Comparison of ENCODE assay signal across 10 mouse cellular contexts in the genomic region with DNA sequence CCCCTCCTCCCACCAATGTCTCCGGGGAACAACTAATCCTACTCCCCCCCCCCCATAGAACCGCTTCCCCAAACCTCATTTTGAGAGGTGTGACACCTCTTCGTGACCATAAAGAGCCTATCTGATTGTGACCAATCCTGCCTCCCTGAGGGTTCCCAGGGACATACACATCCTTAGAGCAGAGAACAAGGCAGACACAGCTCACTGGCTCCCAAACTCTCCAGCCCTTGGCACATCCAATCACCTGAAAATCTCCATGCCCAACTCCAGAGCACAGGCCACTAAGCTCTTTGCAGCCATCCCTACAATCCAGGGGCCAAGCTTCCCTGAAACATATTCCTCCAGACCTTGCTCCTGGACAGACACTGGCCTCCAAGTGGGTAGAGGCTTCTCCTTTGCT.
DNase-seq lines count a peak whose midpoint lies in the region; ATAC-seq and TF ChIP-seq lines count a peak whose summit lies in the region.
"Had no signal": no experiment of that assay in that cellular context is flagged by ENCODE, and none has a peak within 500 bp of the region (broad histone marks: within the 10 kb centered on the region; RNA-seq: fewer than 3 reads in every experiment).

No protein-coding gene starts in this region.

- H3K27me3 ChIP-seq in kidney, embryonic 14.5 days (ENCODE audit: control insufficient read depth, insufficient read depth, low read length) = peaks cover 32% of the 10 kb centered on the region
- peaks cover 33% of the 10 kb centered on the region for H3K27me3 ChIP-seq in hindbrain, embryonic 12.5 days
- H3K27me3 ChIP-seq in neural tube, embryonic 12.5 days (replicated peaks) = peaks cover 13% of the 10 kb centered on the region

- WGBS in kidney, embryonic 14.5 days = 11% methylated on average over 3 of the region's 3 CpGs
- WGBS in hindbrain, embryonic 12.5 days = 26% methylated on average over 3 of the region's 3 CpGs
- 28% methylated on average over 3 of the region's 3 CpGs for WGBS in neural tube, embryonic 12.5 days

- no peak for DNase-seq in kidney, postnatal 25 days
- no peak for DNase-seq in adrenal gland, postnatal 36 days
- no peak for DNase-seq in T-cell, adult 2 months (ENCODE audit: low spot score)
- no peak for DNase-seq in gastrocnemius, postnatal 36 days
- DNase-seq: thymus, adult 2 months had no signal

- no peak for TF ChIP-seq POLR2A in cortical plate, adult 2 months (IDR thresholded peaks at IDR 0.05; ENCODE audit: extremely low read depth, insufficient read depth, low read length)

- 0 out of 2 replicates have a peak overlapping the region, but pooled peaks have one; percentile 45 for H3K4me3 ChIP-seq in kidney, embryonic 14.5 days (ENCODE audit: low read length)
- H3K4me3 ChIP-seq in cortical plate, adult 2 months (ENCODE audit: insufficient read depth, low read length) = peak overlapping the region; percentile 68
- peak overlapping the region; percentile 58 for H3K4me3 ChIP-seq in hindbrain, embryonic 12.5 days
- peak overlapping the region; percentile 52 for H3K4me3 ChIP-seq in neural tube, embryonic 12.5 days
- H3K4me3 ChIP-seq: liver, embryonic 15.5 days had no signal

- ATAC-seq in kidney, embryonic 14.5 days (ENCODE audit: low FRiP score, low TSS enrichment) = no peak
- ATAC-seq in hindbrain, embryonic 12.5 days (ENCODE audit: low FRiP score) = no peak
- no peak for ATAC-seq in neural tube, embryonic 12.5 days (ENCODE audit: low FRiP score, low read depth)

- H3K4me2 ChIP-seq in kidney, embryonic 14.5 days (replicated peaks; ENCODE audit: low read depth, low read length) = peak overlapping the region; percentile 83; the same call in 1 of the 2 replicates
- H3K4me2 ChIP-seq in hindbrain, embryonic 12.5 days (replicated peaks) = peak overlapping the region; percentile 85
- H3K4me2 ChIP-seq in neural tube, embryonic 12.5 days (replicated peaks) = peak overlapping the region; percentile 83
- H3K4me2 ChIP-seq: liver, embryonic 15.5 days had no signal

- no peak for TF ChIP-seq CTCF in cortical plate, adult 2 months (IDR thresholded peaks at IDR 0.05; ENCODE audit: extremely low read depth, insufficient read depth, low read length)

- no peak overlapping the region for H3K27ac ChIP-seq in kidney, embryonic 14.5 days (ENCODE audit: low read depth, low read length)
- H3K27ac ChIP-seq in cortical plate, adult 2 months (ENCODE audit: insufficient read depth, low read length) = no peak overlapping the region
- H3K27ac ChIP-seq in hindbrain, embryonic 12.5 days = no peak overlapping the region
- H3K27ac ChIP-seq in neural tube, embryonic 12.5 days = no peak overlapping the region
- H3K27ac ChIP-seq: liver, embryonic 15.5 days had no signal

- H3K9me3 ChIP-seq in kidney, embryonic 14.5 days (ENCODE audit: control insufficient read depth, low read length) = no peaks in the 10 kb centered on the region
- H3K9me3 ChIP-seq in hindbrain, embryonic 12.5 days (replicated peaks) = no peaks in the 10 kb centered on the region
- H3K9me3 ChIP-seq in neural tube, embryonic 12.5 days = no peaks in the 10 kb centered on the region
- H3K9me3 ChIP-seq: liver, embryonic 15.5 days had no signal

- H3K36me3 ChIP-seq in kidney, embryonic 14.5 days (ENCODE audit: control insufficient read depth, insufficient read depth, low read length) = no peaks in the 10 kb centered on the region
- H3K36me3 ChIP-seq in hindbrain, embryonic 12.5 days = no peaks in the 10 kb centered on the region
- H3K36me3 ChIP-seq in neural tube, embryonic 12.5 days = no peaks in the 10 kb centered on the region
- H3K36me3 ChIP-seq: liver, embryonic 15.5 days had no signal

- H3K9ac ChIP-seq in kidney, embryonic 14.5 days (ENCODE audit: low read depth, low read length) = no peak overlapping the region
- peak overlapping the region; percentile 77 for H3K9ac ChIP-seq in hindbrain, embryonic 12.5 days
- H3K9ac ChIP-seq in neural tube, embryonic 12.5 days = peak overlapping the region; percentile 72; the same call in 1 of the 2 replicates
- H3K9ac ChIP-seq: liver, embryonic 15.5 days had no signal

- H3K4me1 ChIP-seq in kidney, embryonic 14.5 days (ENCODE audit: control insufficient read depth, insufficient read depth, low read length) = no peaks in the 10 kb centered on the region
- 0 out of 2 replicates have a peak, but pooled peaks cover 2% of the 10 kb centered on the region for H3K4me1 ChIP-seq in cortical plate, adult 2 months (ENCODE audit: control insufficient read depth, insufficient read depth, low read length)
- peaks cover 30% of the 10 kb centered on the region for H3K4me1 ChIP-seq in hindbrain, embryonic 12.5 days
- peaks cover 16% of the 10 kb centered on the region for H3K4me1 ChIP-seq in neural tube, embryonic 12.5 days
- H3K4me1 ChIP-seq: liver, embryonic 15.5 days had no signal

- intact Hi-C loops in gastrocnemius, postnatal 36 days (cut with DNase I) = loop anchor here (10.0 kb wide), 1 partner anchor 309 kb away; no protein-coding TSS in a partner anchor
